Mouse (Mus musculus): ENCODE data around the gene Psapl1. TPM values are rescaled to one million over a fixed set of nuclear protein-coding genes. Genes with fewer than 3 reads are reported as not detected.

Gene Psapl1
- polyA plus RNA-seq, 1 experiment from 2014 or later, result 0.31 TPM

DNA sequence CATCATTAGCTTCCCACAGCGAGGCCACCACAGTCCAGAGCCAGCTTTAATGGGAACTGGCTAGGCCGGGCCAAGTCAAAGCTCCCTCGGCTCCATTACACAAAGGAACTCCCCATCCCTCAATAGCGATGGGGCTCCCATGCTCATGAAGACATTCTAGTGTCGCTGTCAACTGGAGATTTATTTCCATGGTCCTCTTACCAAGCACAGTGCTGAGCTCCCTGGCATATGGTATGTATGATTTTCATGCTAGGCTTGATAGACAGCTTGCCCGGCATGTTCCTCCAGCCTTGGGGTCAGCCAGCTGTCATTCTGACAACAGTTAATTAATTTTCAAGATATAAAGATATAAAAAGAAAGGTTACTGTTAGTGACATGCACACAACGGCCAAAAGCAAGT lies 21.5 kb upstream of the Psapl1 start:
- ATAC-seq (ENCODE audit: low FRiP score, low read depth), result no peak

GRCm38 (mm10) chr5:36186294-36187053 lies 17.3 kb upstream of the Psapl1 start:
- no peak overlapping the region for H3K4me3 ChIP-seq
- no peaks in the 10 kb centered on the region for H3K36me3 ChIP-seq
- 54% methylated on average over 8 of the region's 8 CpGs for WGBS
- 0 out of 2 replicates have a peak, but pooled peaks cover 3% of the 10 kb centered on the region for H3K4me1 ChIP-seq
- no peak overlapping the region for H3K9ac ChIP-seq
- no peak overlapping the region for H3K27ac ChIP-seq
- no peak for ATAC-seq (ENCODE audit: low FRiP score, low read depth)
- no peaks in the 10 kb centered on the region for H3K27me3 ChIP-seq
- H3K9me3 ChIP-seq, result no peaks in the 10 kb centered on the region
- no peak overlapping the region for H3K4me2 ChIP-seq (replicated peaks)

More for the DNA sequence above, 21.5 kb upstream of the Psapl1 start:
- Histone ChIP-seq H3K4me3 (no peak overlapping the region), H3K9me3 (no peaks in the 10 kb centered on the region), H3K4me1 (peaks cover 8% of the 10 kb centered on the region; the same call in 1 of the 2 replicates), H3K36me3 (no peaks in the 10 kb centered on the region), H3K27ac (no peak overlapping the region), H3K9ac (no peak overlapping the region), H3K4me2 (replicated peaks) (no peak overlapping the region), H3K27me3 (no peaks in the 10 kb centered on the region)
- 72% methylated on average over 7 of the region's 7 CpGs for WGBS

DNA sequence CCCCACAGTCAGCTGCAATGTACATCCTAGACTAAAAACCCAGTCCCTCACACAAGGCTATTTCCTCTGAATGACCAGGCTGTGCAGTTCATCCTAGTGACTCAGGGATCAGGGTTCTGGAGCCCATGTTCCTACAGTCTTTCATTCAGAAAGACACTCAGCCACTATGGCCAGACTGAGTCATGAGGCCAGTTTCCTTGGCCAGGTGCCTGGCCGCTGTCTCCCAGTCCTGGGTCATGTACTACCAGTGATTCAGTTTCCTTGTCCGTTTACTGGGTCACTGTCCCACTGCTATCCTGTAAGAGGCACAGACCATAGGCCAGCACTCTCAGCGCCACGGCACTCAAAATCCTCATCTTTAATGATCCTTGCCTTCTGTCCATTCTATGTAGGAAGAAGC lies 15.5 kb upstream of the Psapl1 start:
- peaks cover 12% of the 10 kb centered on the region for H3K4me1 ChIP-seq
- no peak overlapping the region for H3K4me3 ChIP-seq
- H3K27ac ChIP-seq, result no peak overlapping the region
- H3K4me2 ChIP-seq (replicated peaks), result no peak overlapping the region
- WGBS, result 86% methylated on average over 4 of the region's 4 CpGs
- H3K27me3 ChIP-seq, result no peaks in the 10 kb centered on the region
- H3K9ac ChIP-seq, result no peak overlapping the region
- ATAC-seq (ENCODE audit: low FRiP score, low read depth), result no peak
- H3K36me3 ChIP-seq, result no peaks in the 10 kb centered on the region
- no peaks in the 10 kb centered on the region for H3K9me3 ChIP-seq

GRCm38 (mm10) chr5:36191285-36191684 lies 12.5 kb upstream of the Psapl1 start:
- Histone ChIP-seq H3K4me2 (replicated peaks) (no peak overlapping the region), H3K27me3 (no peaks in the 10 kb centered on the region), H3K36me3 (no peaks in the 10 kb centered on the region), H3K9me3 (no peaks in the 10 kb centered on the region), H3K4me3 (no peak overlapping the region), H3K27ac (no peak overlapping the region), H3K4me1 (peaks cover 12% of the 10 kb centered on the region), H3K9ac (no peak overlapping the region)
- ATAC-seq (ENCODE audit: low FRiP score, low read depth), result no peak
- WGBS, result 89% methylated on average over 4 of the region's 4 CpGs

GRCm38 (mm10) chr5:36191876-36192275 lies 11.9 kb upstream of the Psapl1 start:
- H3K9me3 ChIP-seq, result no peaks in the 10 kb centered on the region
- H3K4me3 ChIP-seq, result no peak overlapping the region
- H3K9ac ChIP-seq, result no peak overlapping the region
- H3K27ac ChIP-seq, result no peak overlapping the region
- no peak overlapping the region for H3K4me2 ChIP-seq (replicated peaks)
- no peaks in the 10 kb centered on the region for H3K27me3 ChIP-seq
- 79% methylated on average over 3 of the region's 3 CpGs for WGBS
- H3K4me1 ChIP-seq, result peaks cover 12% of the 10 kb centered on the region
- ATAC-seq (ENCODE audit: low FRiP score, low read depth), result no peak
- H3K36me3 ChIP-seq, result no peaks in the 10 kb centered on the region

DNA sequence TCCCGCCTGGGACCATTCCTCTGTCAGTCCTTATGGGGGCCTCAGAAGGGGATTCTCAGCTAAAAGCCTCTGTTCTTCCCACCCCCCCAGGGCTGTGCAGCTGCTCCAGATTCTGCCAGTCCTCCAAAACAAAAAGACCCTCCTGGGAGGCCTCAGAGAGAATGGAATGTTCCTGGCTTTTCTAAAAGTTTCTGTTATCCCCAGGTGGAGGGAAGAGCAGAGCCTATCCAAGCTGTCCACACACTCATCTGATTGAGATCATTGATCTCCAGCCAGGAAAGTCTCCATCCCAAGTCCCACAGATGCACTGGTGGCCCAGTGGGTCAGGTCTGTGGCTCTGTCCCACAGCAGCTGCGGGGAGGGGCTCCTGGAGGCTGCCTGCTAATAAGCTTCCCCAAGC lies 11.1 kb upstream of the Psapl1 start:
- Histone ChIP-seq H3K9me3 (no peaks in the 10 kb centered on the region), H3K4me3 (no peak overlapping the region), H3K4me1 (peaks cover 12% of the 10 kb centered on the region), H3K9ac (no peak overlapping the region), H3K36me3 (no peaks in the 10 kb centered on the region), H3K27me3 (no peaks in the 10 kb centered on the region), H3K27ac (no peak overlapping the region), H3K4me2 (replicated peaks) (no peak overlapping the region)
- no peak for ATAC-seq (ENCODE audit: low FRiP score, low read depth)
- 83% methylated on average over 2 of the region's 2 CpGs for WGBS

- H3K9ac ChIP-seq, result no peak overlapping the region
- no peak for ATAC-seq (ENCODE audit: low FRiP score, low read depth)
- H3K4me2 ChIP-seq (replicated peaks), result no peak overlapping the region
- H3K27me3 ChIP-seq, result no peaks in the 10 kb centered on the region
- no peaks in the 10 kb centered on the region for H3K9me3 ChIP-seq
- H3K4me1 ChIP-seq, result peaks cover 12% of the 10 kb centered on the region
- 66% methylated on average over 4 of the region's 4 CpGs for WGBS
- no peak overlapping the region for H3K4me3 ChIP-seq
- H3K36me3 ChIP-seq, result no peaks in the 10 kb centered on the region
- no peak overlapping the region for H3K27ac ChIP-seq
These were observed 9.2 kb upstream of the Psapl1 start for GRCm38 (mm10) chr5:36194631-36195030.

DNA sequence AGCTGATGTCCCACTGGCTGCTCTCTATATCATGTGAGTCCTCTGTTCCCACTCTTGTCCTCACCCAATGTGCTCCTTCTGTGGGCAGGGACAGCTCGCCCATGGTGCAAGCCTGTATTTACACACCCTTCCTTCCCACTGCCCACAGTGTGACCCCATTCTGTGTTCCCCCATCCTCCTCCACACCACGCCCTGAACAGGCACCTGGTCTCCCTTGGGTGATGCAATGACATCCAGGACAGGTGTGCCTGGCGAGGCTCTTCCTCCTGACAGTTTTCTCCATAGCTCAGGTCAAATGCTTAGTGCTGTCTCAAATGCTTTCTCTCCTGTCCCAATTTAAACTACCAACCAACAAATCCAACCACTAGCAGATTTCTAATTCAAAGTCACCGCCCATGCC lies 8.4 kb upstream of the Psapl1 start:
- ATAC-seq (ENCODE audit: low FRiP score, low read depth), result no peak
- WGBS, result 88% methylated on average over 4 of the region's 4 CpGs
- H3K36me3 ChIP-seq, result no peaks in the 10 kb centered on the region
- no peak overlapping the region for H3K27ac ChIP-seq
- peaks cover 12% of the 10 kb centered on the region for H3K4me1 ChIP-seq
- H3K9me3 ChIP-seq, result no peaks in the 10 kb centered on the region
- H3K4me2 ChIP-seq (replicated peaks), result no peak overlapping the region
- H3K4me3 ChIP-seq, result no peak overlapping the region
- no peak overlapping the region for H3K9ac ChIP-seq
- H3K27me3 ChIP-seq, result no peaks in the 10 kb centered on the region

DNA sequence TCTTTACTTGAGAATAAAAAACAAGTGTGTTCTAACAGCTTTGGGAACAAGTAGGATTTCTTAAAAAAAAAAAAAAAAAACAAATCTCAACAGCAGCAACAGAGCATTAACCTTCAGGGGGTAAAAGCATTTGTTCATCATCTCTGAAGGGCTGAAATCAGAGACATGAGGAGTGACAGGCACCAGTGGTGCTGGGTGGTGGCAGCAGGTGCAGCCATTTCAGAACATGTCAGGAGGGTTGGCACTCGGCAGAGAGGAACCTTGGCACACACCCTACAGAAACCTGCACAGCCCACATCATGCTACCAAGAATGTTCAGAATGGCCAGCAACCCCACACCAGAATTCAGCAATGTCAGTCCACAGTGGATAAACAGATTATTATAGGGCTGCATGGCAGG lies 4.3 kb upstream of the Psapl1 start:
- no peak overlapping the region for H3K27ac ChIP-seq
- H3K4me3 ChIP-seq, result no peak overlapping the region
- H3K36me3 ChIP-seq, result no peaks in the 10 kb centered on the region
- H3K9ac ChIP-seq, result no peak overlapping the region
- 0 out of 2 replicates have a peak, but pooled peaks cover 2% of the 10 kb centered on the region for H3K4me1 ChIP-seq
- H3K9me3 ChIP-seq, result no peaks in the 10 kb centered on the region
- no peak for ATAC-seq (ENCODE audit: low FRiP score, low read depth)
- H3K27me3 ChIP-seq, result no peaks in the 10 kb centered on the region
- WGBS, result 85% methylated on average over 1 of the region's 1 CpGs
- H3K4me2 ChIP-seq (replicated peaks), result no peak overlapping the region

GRCm38 (mm10) chr5:36202781-36203180 lies 1.0 kb upstream of the Psapl1 start:
- 71% methylated on average over 5 of the region's 5 CpGs for WGBS
- Histone ChIP-seq H3K4me3 (no peak overlapping the region), H3K9me3 (no peaks in the 10 kb centered on the region), H3K36me3 (no peaks in the 10 kb centered on the region), H3K27me3 (no peaks in the 10 kb centered on the region), H3K9ac (no peak overlapping the region), H3K4me1 (peaks cover 2% of the 10 kb centered on the region; the same call in 1 of the 2 replicates), H3K4me2 (replicated peaks) (no peak overlapping the region), H3K27ac (no peak overlapping the region)
- no peak for ATAC-seq (ENCODE audit: low FRiP score, low read depth)

GRCm38 (mm10) chr5:36203421-36203820 lies 400 bp upstream of the Psapl1 start:
- no peaks in the 10 kb centered on the region for H3K9me3 ChIP-seq
- H3K9ac ChIP-seq, result no peak overlapping the region
- no peaks in the 10 kb centered on the region for H3K27me3 ChIP-seq
- H3K27ac ChIP-seq, result no peak overlapping the region; the same call in 1 of the 2 replicates
- WGBS, result 81% methylated on average over 5 of the region's 5 CpGs
- H3K4me3 ChIP-seq, result no peak overlapping the region
- H3K36me3 ChIP-seq, result no peaks in the 10 kb centered on the region
- no peak for ATAC-seq (ENCODE audit: low FRiP score, low read depth)
- H3K4me1 ChIP-seq, result peaks cover 5% of the 10 kb centered on the region; the same call in 1 of the 2 replicates
- H3K4me2 ChIP-seq (replicated peaks), result no peak overlapping the region

DNA sequence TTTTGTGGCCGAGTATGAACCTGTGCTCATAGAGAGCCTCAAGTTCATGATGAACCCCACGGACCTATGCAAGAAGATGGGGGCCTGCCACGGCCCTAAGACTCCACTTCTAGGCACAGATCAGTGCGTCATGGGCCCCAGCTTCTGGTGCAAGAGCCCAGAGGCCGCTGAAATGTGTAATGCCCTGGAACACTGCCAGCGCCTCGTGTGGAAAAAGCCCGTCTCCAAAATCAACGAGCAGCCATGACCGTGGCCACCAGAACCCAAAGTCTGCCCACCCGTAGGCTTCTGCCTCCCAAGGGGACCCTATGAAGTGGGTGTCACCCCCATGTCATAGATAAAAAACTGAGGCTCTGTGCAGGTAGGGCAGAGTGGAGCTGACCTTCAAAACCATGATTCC lies 1.6 kb downstream of the Psapl1 start:
- no peak overlapping the region for H3K4me2 ChIP-seq (replicated peaks)
- H3K27me3 ChIP-seq, result no peaks in the 10 kb centered on the region
- peaks cover 14% of the 10 kb centered on the region; the same call in 1 of the 2 replicates for H3K4me1 ChIP-seq
- no peaks in the 10 kb centered on the region for H3K36me3 ChIP-seq
- H3K9ac ChIP-seq, result no peak overlapping the region
- no peaks in the 10 kb centered on the region for H3K9me3 ChIP-seq
- WGBS, result 78% methylated on average over 11 of the region's 11 CpGs
- H3K4me3 ChIP-seq, result no peak overlapping the region
- H3K27ac ChIP-seq, result no peak overlapping the region
- no peak for ATAC-seq (ENCODE audit: low FRiP score, low read depth)

- Histone ChIP-seq H3K4me2 (replicated peaks) (no peak overlapping the region), H3K27ac (0 out of 2 replicates have a peak overlapping the region, but pooled peaks have one; percentile 28), H3K9ac (no peak overlapping the region), H3K36me3 (no peaks in the 10 kb centered on the region), H3K4me3 (no peak overlapping the region), H3K9me3 (0 out of 2 replicates have a peak, but pooled peaks cover 2% of the 10 kb centered on the region), H3K27me3 (no peaks in the 10 kb centered on the region), H3K4me1 (peaks cover 20% of the 10 kb centered on the region; the same call in 1 of the 2 replicates)
- 80% methylated on average over 3 of the region's 3 CpGs for WGBS
- ATAC-seq (ENCODE audit: low FRiP score, low read depth), result no peak
These were observed 5.0 kb downstream of the Psapl1 start for GRCm38 (mm10) chr5:36208803-36209202.
